Mouse (Mus musculus) limb, embryonic 14.5 days (tissue): ENCODE results near the gene Dnajc1. TPM values are rescaled to one million over a fixed set of nuclear protein-coding genes. Genes with fewer than 3 reads are reported as not detected.

Experiments used
- ATAC-seq: fragments of 200-750 bp; cut with Nextera tagmentation; 2 replicates; pipeline ENCODE4 v1.8.0; 2017; ENCODE audit warnings: low read depth, moderate number of reproducible peaks, moderate TSS enrichment; ENCODE audit not compliant: low FRiP score
- DNase-seq: peaks from one replicate; pipeline ENCODE4 v3.0.0-alpha.2; 2015; ENCODE audit warnings: low spot score
- H3K27ac ChIP-seq: fragments of 300-500 bp; sonication (generic); replicated peaks from 2 replicates; pipeline ENCODE4 v1.5.1; 2014; ENCODE audit warnings: low read depth, mild to moderate bottlenecking, low read length, moderate library complexity, mixed read lengths
- H3K27me3 ChIP-seq: fragments of 300-500 bp; sonication (generic); 2 replicates; pipeline ENCODE4 v1.6.1; 2014; ENCODE audit warnings: low read length, mixed read lengths; ENCODE audit not compliant: control insufficient read depth, insufficient read depth
- H3K36me3 ChIP-seq: fragments of 300-500 bp; sonication (generic); 2 replicates; pipeline ENCODE4 v1.6.1; 2014; ENCODE audit warnings: mild to moderate bottlenecking, low read length, moderate library complexity, mixed read lengths; ENCODE audit not compliant: control insufficient read depth, insufficient read depth
- H3K4me1 ChIP-seq: fragments of 300-500 bp; sonication (generic); 2 replicates; pipeline ENCODE4 v1.6.1; 2014; ENCODE audit warnings: antibody characterized with exemption, low read length, mixed read lengths; ENCODE audit not compliant: control insufficient read depth, insufficient read depth
- H3K4me2 ChIP-seq: fragments of 300-500 bp; sonication (generic); replicated peaks from 2 replicates; pipeline ENCODE4 v1.6.1; 2014; ENCODE audit warnings: low read depth, mild to moderate bottlenecking, low read length, moderate library complexity; ENCODE audit not compliant: severe bottlenecking
- H3K4me3 ChIP-seq: fragments of 300-500 bp; sonication (generic); replicated peaks from 2 replicates; pipeline ENCODE4 v1.5.1; 2014; ENCODE audit warnings: low read length
- H3K9ac ChIP-seq: fragments of 300-500 bp; sonication (generic); 2 replicates; pipeline ENCODE4 v1.6.1; 2014; ENCODE audit warnings: mild to moderate bottlenecking, low read depth, low read length, moderate library complexity; ENCODE audit not compliant: severe bottlenecking
- H3K9me3 ChIP-seq: fragments of 300-500 bp; sonication (generic); 2 replicates; pipeline ENCODE4 v1.6.1; 2016; ENCODE audit warnings: low read length; ENCODE audit not compliant: control insufficient read depth
- POLR2A ChIP-seq: fragments of 200-500 bp; IDR thresholded peaks from 2 replicates; pipeline ENCODE4 v1.8.0; 2012; ENCODE audit warnings: inconsistent platforms, mild to moderate bottlenecking, moderate library complexity, borderline replicate concordance; ENCODE audit not compliant: insufficient read depth, insufficient read length; ENCODE audit errors: extremely low read depth
- WGBS: fragments of 180-500 bp; shearing (Covaris S2); extraction: QIAGEN DNeasy Blood & Tissue Kit; methylation state at CpG from one replicate; pipeline ENCODE4 v1.1.7; 2014; 5-methylcytosine and 5-hydroxymethylcytosine counted together
- polyA plus RNA-seq, 2 experiments: library from polyadenylated mRNA; depleted of rRNA in 1 of 2; stranded (reverse) in 1 of 2; unstranded in 1 of 2; fragments of >200 nt; fragmentation: Nextera tagmentation in 1 of 2; extraction: Ambion mirVana in 1 of 2; gene quantifications; 2 replicates each; pipeline versions ENCODE4 v1.2.1 to v1.2.3; 2012 to 2014

Dnajc1 gene
- polyA plus RNA-seq, 2 experiments, result 19.7 to 43.3 TPM

GRCm38 (mm10) chr2:18262298-18262697, 130.3 kb downstream of the Dnajc1 start:
- Histone ChIP-seq H3K4me2 (no peak overlapping the region), H3K27ac (no peak overlapping the region), H3K36me3 (no peaks in the 10 kb centered on the region), H3K9me3 (no peaks in the 10 kb centered on the region), H3K4me1 (no peaks in the 10 kb centered on the region), H3K27me3 (no peaks in the 10 kb centered on the region), H3K9ac (no peak overlapping the region), H3K4me3 (no peak overlapping the region)
- 16% methylated on average over 1 of the region's 1 CpGs for WGBS
- no peak for TF ChIP-seq POLR2A
- no peak for DNase-seq
- ATAC-seq, result no peak

DNA sequence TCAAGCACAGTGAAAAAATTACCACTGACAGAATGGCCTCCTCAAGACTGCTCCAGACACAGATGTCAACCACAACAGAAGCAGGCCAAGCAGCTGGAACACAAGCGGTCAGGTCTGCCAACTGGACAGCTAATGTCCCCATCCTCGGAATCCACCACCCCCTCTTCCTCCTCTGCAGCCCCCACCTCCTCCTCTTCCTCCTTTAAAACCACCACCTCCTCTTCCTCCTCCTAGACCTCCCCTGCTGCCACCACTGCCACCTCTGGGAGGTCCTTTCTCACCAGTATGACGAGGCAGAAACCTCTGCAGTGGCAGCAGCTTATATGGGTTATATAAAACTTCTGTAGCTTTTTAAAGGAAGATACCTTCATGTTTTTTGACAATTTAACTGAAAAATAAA, 143.4 kb downstream of the Dnajc1 start:
- no peak for ATAC-seq
- Histone ChIP-seq H3K9ac (no peak overlapping the region), H3K27me3 (no peaks in the 10 kb centered on the region), H3K9me3 (0 out of 2 replicates have a peak, but pooled peaks cover 2% of the 10 kb centered on the region), H3K4me1 (no peaks in the 10 kb centered on the region), H3K4me2 (no peak overlapping the region), H3K4me3 (no peak overlapping the region), H3K27ac (no peak overlapping the region), H3K36me3 (peaks cover 4% of the 10 kb centered on the region; the same call in 1 of the 2 replicates)
- DNase-seq, result no peak
- TF ChIP-seq POLR2A, result no peak
- 73% methylated on average over 3 of the region's 3 CpGs for WGBS

- Histone ChIP-seq H3K27me3 (no peaks in the 10 kb centered on the region), H3K4me2 (no peak overlapping the region), H3K4me3 (no peak overlapping the region), H3K9me3 (no peaks in the 10 kb centered on the region), H3K4me1 (0 out of 2 replicates have a peak, but pooled peaks cover 2% of the 10 kb centered on the region), H3K27ac (no peak overlapping the region), H3K9ac (no peak overlapping the region), H3K36me3 (no peaks in the 10 kb centered on the region)
- no peak for DNase-seq
- ATAC-seq, result no peak
- 93% methylated on average over 5 of the region's 5 CpGs for WGBS
- no peak for TF ChIP-seq POLR2A
These were observed 157.1 kb downstream of the Dnajc1 start for GRCm38 (mm10) chr2:18235524-18235923.

GRCm38 (mm10) chr2:18232883-18233567, 159.6 kb downstream of the Dnajc1 start:
- Histone ChIP-seq H3K27ac (no peak overlapping the region), H3K27me3 (no peaks in the 10 kb centered on the region), H3K36me3 (no peaks in the 10 kb centered on the region), H3K4me3 (no peak overlapping the region), H3K9me3 (no peaks in the 10 kb centered on the region), H3K4me2 (no peak overlapping the region), H3K9ac (no peak overlapping the region), H3K4me1 (peaks cover 13% of the 10 kb centered on the region)
- 32% methylated on average over 5 of the region's 5 CpGs for WGBS
- no peak for DNase-seq
- no peak for ATAC-seq
- no peak for TF ChIP-seq POLR2A

GRCm38 (mm10) chr2:18231143-18231542, 161.5 kb downstream of the Dnajc1 start:
- no peaks in the 10 kb centered on the region for H3K36me3 ChIP-seq
- H3K9ac ChIP-seq, result no peak overlapping the region
- no peak overlapping the region for H3K27ac ChIP-seq
- no peak overlapping the region for H3K4me2 ChIP-seq
- H3K9me3 ChIP-seq, result no peaks in the 10 kb centered on the region
- ATAC-seq, result no peak
- H3K27me3 ChIP-seq, result no peaks in the 10 kb centered on the region
- 38% methylated on average over 4 of the region's 4 CpGs for WGBS
- peaks cover 13% of the 10 kb centered on the region for H3K4me1 ChIP-seq
- no peak for DNase-seq
- no peak overlapping the region for H3K4me3 ChIP-seq
- no peak for TF ChIP-seq POLR2A
